Mouse (Mus musculus) bone marrow macrophage, adult 2 months (primary cell): ENCODE results near the gene Rpap3.

Experiments
- CTCF ChIP-seq: IDR thresholded peaks from 2 replicates; pipeline ENCODE4 v1.5.1; 2012; ENCODE audit warnings: low read depth, mild to moderate bottlenecking, low read length, moderate library complexity
- POLR2A ChIP-seq: IDR thresholded peaks from 2 replicates; pipeline ENCODE4 v1.6.1; 2012; ENCODE audit warnings: mild to moderate bottlenecking, low read depth, low read length, borderline replicate concordance

GRCm38 (mm10) chr15:97740283-97740732 is 34.7 kb upstream of the Rpap3 start:
- TF ChIP-seq CTCF (no peak), POLR2A (no peak)
